Mouse (Mus musculus): ENCODE results near the gene Olfr215.

DNA sequence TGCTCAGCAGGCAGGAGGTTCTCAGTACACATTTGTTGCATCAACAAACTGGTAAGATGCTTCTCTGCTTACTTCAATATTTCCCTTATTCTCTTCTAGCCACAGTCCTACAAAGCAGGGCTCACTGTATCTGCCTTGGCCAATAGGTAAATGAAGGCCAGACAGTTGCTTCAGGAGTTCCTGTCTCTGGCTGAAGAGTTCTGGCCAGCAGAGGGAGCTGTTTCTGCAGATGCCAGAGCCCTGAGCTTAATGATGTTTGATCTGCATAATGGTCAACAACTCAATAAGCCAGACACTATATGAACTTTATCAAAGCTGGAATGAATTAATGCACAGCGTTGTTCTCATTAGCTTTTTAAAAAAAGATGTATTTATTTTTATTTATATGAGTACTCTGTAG, 48.1 kb upstream of the Olfr215 start:
- TF ChIP-seq POLR2A (IDR thresholded peaks at IDR 0.05; ENCODE audit: borderline replicate concordance, insufficient read depth, low read length) (no peak), CTCF (IDR thresholded peaks at IDR 0.05; ENCODE audit: borderline replicate concordance, insufficient read depth, low read depth, low read length) (peak; percentile 59)
